Mouse (Mus musculus): ENCODE results near the gene Olfr1246. TPM values are rescaled to one million over a fixed set of nuclear protein-coding genes. Genes with fewer than 3 reads are reported as not detected.
"Not testable (repeated sequence)": the region's sequence is repeated elsewhere in the genome, so short reads cannot be mapped to it uniquely, and the experiment has no call there.

Olfr1246 gene
- polyA plus RNA-seq (2015; fragmentation: Nextera tagmentation; extraction: Ambion mirVana), result not detected in 2 replicates

- 63% methylated on average over 2 of the region's 2 CpGs for WGBS
- no peak within 1 kb of the TSS for H3K4me2 ChIP-seq
- no peak within 1 kb of the TSS for H3K9ac ChIP-seq
- no peak for ATAC-seq (ENCODE audit: extremely low read depth, insufficient number of reproducible peaks, low FRiP score, low TSS enrichment)
- H3K4me1 ChIP-seq, result no peaks in the 10 kb centered on the region
- no peak within 1 kb of the TSS for H3K4me3 ChIP-seq
- H3K27me3 ChIP-seq (replicated peaks), result no peaks in the 10 kb centered on the region
- no peak within 1 kb of the TSS for H3K27ac ChIP-seq (replicated peaks)
- H3K36me3 ChIP-seq, result no peaks in the 10 kb centered on the region
- H3K9me3 ChIP-seq, result no peaks in the 10 kb centered on the region; the same call in 1 of the 2 replicates
These were observed at the start of gene Olfr1246 for GRCm38 (mm10) chr2:89593057-89593456. TSS of gene Olfr1246 (minus strand) at chr2:89593157.

- ATAC-seq (ENCODE audit: extremely low read depth, insufficient number of reproducible peaks, low FRiP score, low TSS enrichment), result no peak
- Histone ChIP-seq H3K9me3 (no peaks in the 10 kb centered on the region), H3K27me3 (replicated peaks) (no peaks in the 10 kb centered on the region), H3K4me1 (no peaks in the 10 kb centered on the region), H3K9ac (no peak within 1 kb of the TSS), H3K4me2 (no peak within 1 kb of the TSS), H3K36me3 (no peaks in the 10 kb centered on the region), H3K27ac (replicated peaks) (no peak within 1 kb of the TSS), H3K4me3 (no peak within 1 kb of the TSS)
- 79% methylated on average over 2 of the region's 2 CpGs for WGBS
These were observed 41.9 kb upstream of the Olfr1246 start, which contains the start of gene Olfr1249 for GRCm38 (mm10) chr2:89634883-89635282. TSS of gene Olfr1249 (minus strand) at chr2:89634983.

- not testable (repeated sequence) for H3K9ac ChIP-seq; H3K27me3 ChIP-seq (replicated peaks); H3K4me2 ChIP-seq; H3K9me3 ChIP-seq; H3K4me1 ChIP-seq; H3K4me3 ChIP-seq; ATAC-seq (ENCODE audit: extremely low read depth, insufficient number of reproducible peaks, low FRiP score, low TSS enrichment); H3K27ac ChIP-seq (replicated peaks); H3K36me3 ChIP-seq
- WGBS, result 87% methylated on average over 1 of the region's 1 CpGs
These were observed 25.2 kb upstream of the Olfr1246 start, which contains the start of gene Olfr1248 for GRCm38 (mm10) chr2:89618145-89618544. TSS of gene Olfr1248 (minus strand) at chr2:89618245.

- no peak within 1 kb of the TSS for H3K27ac ChIP-seq (replicated peaks)
- no peaks in the 10 kb centered on the region for H3K4me1 ChIP-seq
- H3K9me3 ChIP-seq, result no peaks in the 10 kb centered on the region
- 77% methylated on average over 2 of the region's 2 CpGs for WGBS
- no peak within 1 kb of the TSS for H3K4me2 ChIP-seq
- H3K4me3 ChIP-seq, result no peak within 1 kb of the TSS
- H3K36me3 ChIP-seq, result no peaks in the 10 kb centered on the region
- H3K27me3 ChIP-seq (replicated peaks), result no peaks in the 10 kb centered on the region
- H3K9ac ChIP-seq, result no peak within 1 kb of the TSS
- no peak for ATAC-seq (ENCODE audit: extremely low read depth, insufficient number of reproducible peaks, low FRiP score, low TSS enrichment)
These were observed 21.1 kb upstream of the Olfr1246 start, which contains the start of gene Olfr1247 for GRCm38 (mm10) chr2:89614030-89614429. TSS of gene Olfr1247 (minus strand) at chr2:89614130.

GRCm38 (mm10) chr2:89578347-89578746 lies 14.6 kb downstream of the Olfr1246 start, which contains the start of gene Olfr1245:
TSS of gene Olfr1245 (minus strand) at chr2:89578447.
- no peak within 1 kb of the TSS for H3K4me2 ChIP-seq
- H3K27ac ChIP-seq (replicated peaks), result no peak within 1 kb of the TSS
- no peak for ATAC-seq (ENCODE audit: extremely low read depth, insufficient number of reproducible peaks, low FRiP score, low TSS enrichment)
- no peaks in the 10 kb centered on the region for H3K36me3 ChIP-seq
- H3K4me1 ChIP-seq, result no peaks in the 10 kb centered on the region
- H3K9ac ChIP-seq, result no peak within 1 kb of the TSS
- no peaks in the 10 kb centered on the region for H3K27me3 ChIP-seq (replicated peaks)
- H3K9me3 ChIP-seq, result peaks cover 4% of the 10 kb centered on the region; the same call in 1 of the 2 replicates
- H3K4me3 ChIP-seq, result no peak within 1 kb of the TSS
- 70% methylated on average over 1 of the region's 1 CpGs for WGBS

GRCm38 (mm10) chr2:89562706-89563105 lies 30.3 kb downstream of the Olfr1246 start:
- H3K9ac ChIP-seq; H3K4me2 ChIP-seq; H3K4me1 ChIP-seq; H3K4me3 ChIP-seq; H3K27ac ChIP-seq (replicated peaks); H3K36me3 ChIP-seq; ATAC-seq (ENCODE audit: extremely low read depth, insufficient number of reproducible peaks, low FRiP score, low TSS enrichment); H3K9me3 ChIP-seq; H3K27me3 ChIP-seq (replicated peaks): not testable (repeated sequence)
- 61% methylated on average over 2 of the region's 2 CpGs for WGBS

GRCm38 (mm10) chr2:89544516-89544915 lies 48.4 kb downstream of the Olfr1246 start:
- Histone ChIP-seq H3K4me1 (no peaks in the 10 kb centered on the region), H3K4me2 (no peak overlapping the region), H3K36me3 (no peaks in the 10 kb centered on the region), H3K27ac (replicated peaks) (no peak overlapping the region), H3K4me3 (no peak overlapping the region), H3K27me3 (replicated peaks) (no peaks in the 10 kb centered on the region), H3K9ac (no peak overlapping the region), H3K9me3 (no peaks in the 10 kb centered on the region)
- WGBS, result 62% methylated on average over 2 of the region's 2 CpGs
- no peak for ATAC-seq (ENCODE audit: extremely low read depth, insufficient number of reproducible peaks, low FRiP score, low TSS enrichment)

- no peak overlapping the region for H3K27ac ChIP-seq (replicated peaks)
- no peaks in the 10 kb centered on the region for H3K4me1 ChIP-seq
- H3K4me3 ChIP-seq, result no peak overlapping the region
- no peaks in the 10 kb centered on the region for H3K9me3 ChIP-seq
- no peaks in the 10 kb centered on the region for H3K36me3 ChIP-seq
- no peaks in the 10 kb centered on the region for H3K27me3 ChIP-seq (replicated peaks)
- no peak overlapping the region for H3K4me2 ChIP-seq
- 40% methylated on average over 1 of the region's 1 CpGs for whole genome bisulfite sequencing
- ATAC-seq (ENCODE audit: extremely low read depth, insufficient number of reproducible peaks, low FRiP score, low TSS enrichment), result no peak
- no peak overlapping the region for H3K9ac ChIP-seq
These were observed 53.0 kb downstream of the Olfr1246 start for GRCm38 (mm10) chr2:89539923-89540322.

Other genes with a start within 250 kb of the Olfr1246 start
- gene Olfr1234, start 228.3 kb downstream of the Olfr1246 start, polyA plus RNA-seq (2015; fragmentation: Nextera tagmentation; extraction: Ambion mirVana), result not detected in 2 replicates
- not detected in 2 replicates for gene Olfr1238, start 183.5 kb downstream of the Olfr1246 start, polyA plus RNA-seq (2015; fragmentation: Nextera tagmentation; extraction: Ambion mirVana)
- gene Olfr1239, start 172.8 kb downstream of the Olfr1246 start, polyA plus RNA-seq (2015; fragmentation: Nextera tagmentation; extraction: Ambion mirVana), result not detected in 2 replicates
- gene Olfr1240, start 150.2 kb downstream of the Olfr1246 start, polyA plus RNA-seq (2015; fragmentation: Nextera tagmentation; extraction: Ambion mirVana), result not detected in 2 replicates
- gene Olfr1241, start 106.0 kb downstream of the Olfr1246 start, polyA plus RNA-seq (2015; fragmentation: Nextera tagmentation; extraction: Ambion mirVana), result not detected in 2 replicates
- not detected in 2 replicates for gene Olfr1242, start 94.8 kb downstream of the Olfr1246 start, polyA plus RNA-seq (2015; fragmentation: Nextera tagmentation; extraction: Ambion mirVana)
- gene Olfr1243, start 61.7 kb downstream of the Olfr1246 start, polyA plus RNA-seq (2015; fragmentation: Nextera tagmentation; extraction: Ambion mirVana), result not detected in 2 replicates
- gene Olfr1245, start 14.7 kb downstream of the Olfr1246 start, polyA plus RNA-seq (2015; fragmentation: Nextera tagmentation; extraction: Ambion mirVana), result not detected in 2 replicates
- not detected in 2 replicates for gene Olfr1247, start 21.0 kb upstream of the Olfr1246 start, polyA plus RNA-seq (2015; fragmentation: Nextera tagmentation; extraction: Ambion mirVana)
- not detected in 2 replicates for gene Olfr1248, start 25.1 kb upstream of the Olfr1246 start, polyA plus RNA-seq (2015; fragmentation: Nextera tagmentation; extraction: Ambion mirVana)
- not detected in 2 replicates for gene Olfr1249, start 41.8 kb upstream of the Olfr1246 start, polyA plus RNA-seq (2015; fragmentation: Nextera tagmentation; extraction: Ambion mirVana)
- not detected in 2 replicates for gene Olfr1250, start 68.3 kb upstream of the Olfr1246 start, polyA plus RNA-seq (2015; fragmentation: Nextera tagmentation; extraction: Ambion mirVana)
- not detected in 2 replicates for gene Olfr1251, start 78.8 kb upstream of the Olfr1246 start, polyA plus RNA-seq (2015; fragmentation: Nextera tagmentation; extraction: Ambion mirVana)
- gene Olfr1252, start 131.9 kb upstream of the Olfr1246 start, polyA plus RNA-seq (2015; fragmentation: Nextera tagmentation; extraction: Ambion mirVana), result not detected in 2 replicates
- not detected in 2 replicates for gene Olfr1253, start 163.9 kb upstream of the Olfr1246 start, polyA plus RNA-seq (2015; fragmentation: Nextera tagmentation; extraction: Ambion mirVana)
- not detected in 2 replicates for gene Olfr1254, start 200.5 kb upstream of the Olfr1246 start, polyA plus RNA-seq (2015; fragmentation: Nextera tagmentation; extraction: Ambion mirVana)
- gene Olfr1255, start 218.9 kb upstream of the Olfr1246 start, polyA plus RNA-seq (2015; fragmentation: Nextera tagmentation; extraction: Ambion mirVana), result not detected in 2 replicates
- gene Olfr1256, start 248.4 kb upstream of the Olfr1246 start, polyA plus RNA-seq (2015; fragmentation: Nextera tagmentation; extraction: Ambion mirVana), result not detected in 2 replicates

Data from heart, embryonic 13.5 days (tissue).